Mouse (Mus musculus) left cerebral cortex, adult 2 months (tissue): ENCODE results near the gene Phb. TPM values are rescaled to one million over a fixed set of nuclear protein-coding genes. Genes with fewer than 3 reads are reported as not detected.

Source experiments
- DNase-seq, 2 experiments: peaks; one replicate each; pipeline ENCODE4 v3.0.0; 2021 to 2022; ENCODE audit warnings: low spot score in 2 of 2, mixed read lengths in 1 of 2; ENCODE audit errors: extremely low spot score in 1 of 2
- H3K27ac ChIP-seq: fragments of 200-600 bp; 2 replicates; pipeline ENCODE4 v1.8.1; 2022
- H3K4me3 ChIP-seq: fragments of 200-600 bp; 2 replicates; pipeline ENCODE4 v1.8.1; 2022
- CTCF ChIP-seq: fragments of 200-600 bp; IDR thresholded peaks from 2 replicates; pipeline ENCODE4 v1.8.1; 2022; ENCODE audit warnings: antibody characterized with exemption, mild to moderate bottlenecking, moderate library complexity
- intact Hi-C: fragments of 180-260 bp; cut with DNase I; formaldehyde crosslinking; loops from one replicate; pipeline ENCODE4 v1.15.1; 2025
- long read RNA-seq, 2 experiments: library from polyadenylated mRNA; stranded (forward); transcript quantifications; one replicate each; pipeline ENCODE4 v2.0.0; 2021; ENCODE audit warnings: borderline mapping rate in 2 of 2
- total RNA-seq, 2 experiments: library from RNA; stranded (reverse); gene quantifications; 2 replicates each; pipeline ENCODE4 v1.2.3; 2021

Phb gene
- 10 to 100 TPM; 70.0 to 74.0 TPM for total RNA-seq
- long read RNA-seq, experiment 1, transcript Phb-204 (7 exons, 1,799 nt), result major isoform, 90 of 98 reads
- long read RNA-seq, experiment 1, partial matches to known transcripts, result 4 of 98 reads
- long read RNA-seq, experiment 1, other reads (novel, unspliced or antisense), result 4 of 98 reads
- long read RNA-seq, experiment 2, transcript Phb-204 (7 exons, 1,799 nt), result major isoform, 55 of 66 reads
- long read RNA-seq, experiment 2, partial matches to known transcripts, result 2 of 66 reads
- long read RNA-seq, experiment 2, other reads (novel, unspliced or antisense), result 9 of 66 reads

GRCm38 (mm10) chr11:95666529-95667149 lies at the start of gene Phb:
TSS of gene Phb (plus strand) at chr11:95666957.
- no peak; the same call in 1 of the 2 replicates for TF ChIP-seq CTCF
- intact Hi-C loops, result no loop called here

GRCm38 (mm10) chr11:95617785-95618465 lies 48.8 kb upstream of the Phb start:
- intact Hi-C loops, result no loop called here
- Histone ChIP-seq H3K4me3 (peak overlapping the region; percentile 23; the same call in 1 of the 2 replicates), H3K27ac (no peak overlapping the region)
- DNase-seq, result peak; percentile 21 to 24
- TF ChIP-seq CTCF, result no peak

More at GRCm38 (mm10) chr11:95666529-95667149, at the start of gene Phb:
- peak; percentile 87 to 92 for DNase-seq
- H3K27ac ChIP-seq, result peak within 1 kb of the TSS; percentile 66
- peak within 1 kb of the TSS; percentile 94 for H3K4me3 ChIP-seq

- Histone ChIP-seq H3K4me3 (no peak overlapping the region), H3K27ac (no peak overlapping the region)
- no peak for DNase-seq
- TF ChIP-seq CTCF, result no peak
- intact Hi-C loops, result no loop called here
Measured at GRCm38 (mm10) chr11:95619081-95619480, 47.7 kb upstream of the Phb start.

- no peak for DNase-seq
- TF ChIP-seq CTCF, result no peak
- intact Hi-C loops, result no loop called here
- Histone ChIP-seq H3K27ac (no peak overlapping the region), H3K4me3 (no peak overlapping the region)
Measured at GRCm38 (mm10) chr11:95619886-95620444, 46.8 kb upstream of the Phb start.

GRCm38 (mm10) chr11:95621010-95621409 lies 45.7 kb upstream of the Phb start:
- no peak for TF ChIP-seq CTCF
- DNase-seq, result no peak
- intact Hi-C loops, result no loop called here
- Histone ChIP-seq H3K27ac (no peak overlapping the region), H3K4me3 (no peak overlapping the region)

GRCm38 (mm10) chr11:95621541-95622130 lies 45.1 kb upstream of the Phb start:
- DNase-seq, result no peak
- intact Hi-C loops, result no loop called here
- no peak for TF ChIP-seq CTCF
- H3K27ac ChIP-seq, result no peak overlapping the region
- H3K4me3 ChIP-seq, result no peak overlapping the region

GRCm38 (mm10) chr11:95622426-95622825 lies 44.3 kb upstream of the Phb start:
- no peak for DNase-seq
- intact Hi-C loops, result no loop called here
- TF ChIP-seq CTCF, result no peak

GRCm38 (mm10) chr11:95630558-95630957 lies 36.2 kb upstream of the Phb start:
- TF ChIP-seq CTCF, result no peak
- intact Hi-C loops, result no loop called here
- Histone ChIP-seq H3K4me3 (no peak overlapping the region), H3K27ac (no peak overlapping the region)
- no peak for DNase-seq

More at GRCm38 (mm10) chr11:95622426-95622825, 44.3 kb upstream of the Phb start:
- Histone ChIP-seq H3K27ac (no peak overlapping the region), H3K4me3 (no peak overlapping the region)

- no peak for DNase-seq
- Histone ChIP-seq H3K4me3 (no peak overlapping the region), H3K27ac (no peak overlapping the region)
- TF ChIP-seq CTCF, result no peak
- intact Hi-C loops, result no loop called here
Measured at GRCm38 (mm10) chr11:95631301-95631700, 35.5 kb upstream of the Phb start.

GRCm38 (mm10) chr11:95632474-95632873 lies 34.3 kb upstream of the Phb start:
- intact Hi-C loops, result no loop called here

GRCm38 (mm10) chr11:95633512-95634000 lies 33.2 kb upstream of the Phb start:
- no peak for DNase-seq
- intact Hi-C loops, result no loop called here

More at GRCm38 (mm10) chr11:95632474-95632873, 34.3 kb upstream of the Phb start:
- Histone ChIP-seq H3K4me3 (no peak overlapping the region), H3K27ac (peak overlapping the region; percentile 24; the same call in 1 of the 2 replicates)
- DNase-seq, result no peak
- TF ChIP-seq CTCF, result no peak

More at GRCm38 (mm10) chr11:95633512-95634000, 33.2 kb upstream of the Phb start:
- Histone ChIP-seq H3K4me3 (no peak overlapping the region), H3K27ac (no peak overlapping the region)
- TF ChIP-seq CTCF, result no peak
